Mouse (Mus musculus) urinary bladder, postnatal 10 days (tissue): ENCODE results near the gene Cdh10.

Experiments
- DNase-seq: peaks from one replicate; pipeline ENCODE4 v3.0.0; 2022; ENCODE audit warnings: low spot score

The Cdh10 gene

DNA sequence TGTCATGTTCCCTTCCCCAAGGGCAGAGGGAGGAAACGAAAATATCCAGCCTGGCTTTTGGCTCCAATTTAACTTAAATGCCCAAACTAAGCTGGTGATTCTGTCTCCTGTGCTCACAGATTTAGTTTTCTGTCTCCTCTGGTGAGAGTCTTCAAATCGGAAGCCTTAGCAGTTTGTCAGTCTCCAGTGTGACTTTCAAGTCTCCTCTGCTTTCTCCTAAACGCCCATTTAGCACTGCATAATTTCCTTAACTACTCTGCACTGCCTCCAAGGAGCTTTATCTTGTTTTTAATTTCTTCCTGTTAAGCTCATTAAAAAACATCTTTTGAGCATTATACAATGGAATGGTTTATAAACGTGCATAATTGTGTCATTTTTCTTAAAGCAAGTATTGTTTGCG is 156.3 kb downstream of the Cdh10 start:
- no peak for DNase-seq

DNA sequence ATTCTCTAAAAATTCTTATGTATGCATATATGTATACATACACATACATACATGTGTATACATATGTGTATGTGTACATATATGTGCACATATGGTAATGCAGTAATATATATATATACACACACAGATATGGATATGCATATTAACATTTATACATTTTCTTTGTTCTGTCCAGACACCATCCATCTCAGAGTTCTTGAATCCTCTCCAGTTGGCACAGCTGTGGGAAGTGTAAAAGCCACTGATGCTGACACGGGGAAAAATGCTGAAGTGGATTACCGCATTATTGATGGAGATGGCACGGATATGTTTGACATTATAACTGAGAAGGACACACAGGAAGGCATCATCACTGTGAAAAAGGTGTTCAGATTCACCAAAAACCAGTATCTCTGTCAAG is 166.1 kb downstream of the Cdh10 start:
- no peak for DNase-seq

DNA sequence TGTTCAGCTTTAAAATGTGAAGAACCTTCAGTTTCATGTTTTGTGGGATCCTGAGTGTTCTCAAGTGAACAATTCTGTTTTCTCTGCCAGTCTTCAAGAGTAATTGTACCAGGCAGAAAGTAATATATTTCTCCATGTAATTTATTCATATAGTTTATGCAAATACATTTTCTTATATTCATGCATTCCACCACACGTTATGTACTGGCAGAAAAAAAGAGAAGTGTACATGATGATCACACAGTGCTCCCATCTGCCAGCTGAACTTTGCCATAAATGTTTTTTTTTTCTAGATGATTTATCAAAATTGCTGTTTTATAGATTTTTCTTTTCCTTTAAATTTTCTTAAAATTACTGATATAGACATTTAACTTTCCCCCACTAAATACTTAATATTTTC is 168.9 kb downstream of the Cdh10 start:
- DNase-seq, result no peak

DNA sequence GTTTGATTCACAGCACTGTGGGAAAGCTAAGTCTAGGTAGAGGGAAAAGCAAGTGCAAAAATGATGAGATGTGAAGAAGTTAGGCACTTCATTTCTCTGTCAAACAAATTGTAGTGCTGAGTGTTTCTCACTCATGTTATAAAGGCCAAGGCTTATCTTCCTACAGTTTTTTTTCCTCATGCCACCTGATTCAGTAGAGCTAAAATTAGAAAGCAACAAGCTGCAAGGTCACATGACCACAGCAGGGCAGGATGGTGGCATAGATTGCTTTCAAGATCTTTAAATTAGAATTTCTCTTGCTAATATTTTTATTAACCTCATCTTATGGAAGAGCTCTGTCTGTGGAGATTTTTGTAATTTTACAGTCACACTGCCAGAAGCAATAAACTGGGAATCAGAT is 174.8 kb downstream of the Cdh10 start:
- no peak for DNase-seq

DNA sequence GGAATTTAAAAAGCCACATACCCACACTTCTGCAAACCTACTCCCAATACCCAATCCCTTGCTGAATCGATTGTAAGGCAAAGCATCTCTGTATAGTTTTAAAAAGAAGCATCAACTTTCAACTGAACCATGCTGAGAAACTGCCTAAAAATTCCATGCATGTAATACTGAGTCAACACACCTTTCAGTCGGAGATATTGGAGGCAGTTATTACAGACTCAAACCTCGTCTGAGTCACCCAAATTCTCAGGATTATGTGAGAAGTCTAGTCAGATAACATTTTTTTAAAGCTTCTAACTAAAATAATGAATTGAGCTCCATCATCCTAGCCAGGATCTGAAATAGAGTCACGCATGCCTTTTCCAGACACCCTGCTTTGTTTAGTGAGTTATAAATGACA is 175.5 kb downstream of the Cdh10 start:
- DNase-seq, result no peak

DNA sequence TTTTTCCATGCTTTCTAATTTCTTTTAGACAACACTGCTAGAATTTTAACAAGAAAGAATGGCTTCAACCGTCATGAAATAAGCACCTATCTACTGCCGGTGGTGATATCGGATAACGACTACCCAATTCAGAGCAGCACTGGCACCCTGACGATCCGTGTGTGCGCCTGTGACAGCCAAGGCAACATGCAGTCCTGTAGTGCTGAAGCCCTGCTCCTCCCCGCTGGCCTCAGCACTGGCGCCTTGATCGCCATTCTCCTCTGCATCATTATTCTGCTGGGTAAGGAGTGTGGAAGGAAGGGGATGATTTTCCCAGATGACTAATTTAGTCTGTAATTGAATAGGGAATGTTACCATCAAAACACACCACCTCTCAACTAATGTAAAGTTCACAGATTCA is 192.1 kb downstream of the Cdh10 start:
- DNase-seq, result no peak

DNA sequence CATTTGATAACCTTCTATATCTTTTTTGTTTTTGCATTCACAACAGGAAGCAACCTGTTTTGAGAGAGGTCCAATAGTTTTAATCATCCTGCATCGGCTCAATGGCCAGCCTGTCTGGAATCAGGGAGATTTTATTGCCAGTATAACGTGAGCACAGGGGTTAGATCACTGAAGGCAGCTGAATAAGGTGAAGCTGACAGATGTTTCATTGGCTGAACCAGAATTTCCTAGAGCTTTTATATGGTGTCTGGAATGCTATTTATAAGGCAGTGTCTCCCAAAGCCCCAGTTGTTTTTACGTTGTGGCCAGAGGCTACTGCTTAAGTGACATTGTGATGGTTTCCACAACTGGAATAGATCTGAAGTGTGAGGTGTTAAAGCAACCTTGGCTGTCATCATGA is 214.2 kb downstream of the Cdh10 start:
- no peak for DNase-seq

DNA sequence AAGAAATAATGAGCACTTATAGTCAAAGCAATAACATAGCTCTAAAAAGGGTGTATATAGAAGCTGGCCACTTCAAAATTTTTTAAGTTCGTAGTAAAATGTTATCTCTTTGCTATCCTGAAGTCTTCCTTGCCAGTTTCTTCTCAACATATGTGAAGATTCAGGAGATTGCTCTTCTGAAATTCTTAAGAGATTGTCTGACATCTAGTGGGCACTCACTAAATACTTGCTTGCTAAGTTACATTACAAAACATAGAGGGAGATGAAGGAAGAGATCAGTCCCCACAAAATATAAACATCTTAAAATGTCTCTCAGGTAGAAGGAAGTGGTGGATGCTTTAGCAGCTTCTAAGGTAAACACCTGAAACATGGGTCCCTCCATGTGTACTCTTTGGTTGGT is 221.3 kb downstream of the Cdh10 start:
- no peak for DNase-seq
